Mouse (Mus musculus): Measurements from ENCODE around the gene Kcns1. TPM values are rescaled to one million over a fixed set of nuclear protein-coding genes. Genes with fewer than 3 reads are reported as not detected.
A peak's percentile ranks its signal among the peaks of the same experiment; 100 is the strongest.

The Kcns1 gene
- polyA plus RNA-seq, 1 experiment, result 0.36 TPM

GRCm38 (mm10) chr2:164196700-164196990 is 25.7 kb upstream of the Kcns1 start:
- H3K27me3 ChIP-seq (replicated peaks; ENCODE audit: control insufficient read depth, insufficient read depth, low read length), result no peaks in the 10 kb centered on the region
- DNase-seq, result no peak
- H3K36me3 ChIP-seq (ENCODE audit: control insufficient read depth, insufficient read depth, low read length), result no peaks in the 10 kb centered on the region
- no peak overlapping the region for H3K27ac ChIP-seq (ENCODE audit: insufficient read depth, low read depth, low read length)
- TF ChIP-seq CTCF (conservative IDR thresholded peaks at IDR 0.05; ENCODE audit: insufficient read depth, insufficient read length, low read depth, low read length), result no peak
- no peak for TF ChIP-seq POLR2A (IDR thresholded peaks at IDR 0.05; ENCODE audit: low read depth, low read length)
- WGBS, result 71% methylated on average over 5 of the region's 5 CpGs
- H3K4me3 ChIP-seq (ENCODE audit: insufficient read depth, low read depth, low read length), result no peak overlapping the region
- no peaks in the 10 kb centered on the region for H3K4me1 ChIP-seq (ENCODE audit: control insufficient read depth, insufficient read depth, low read length)

- TF ChIP-seq POLR2A (IDR thresholded peaks at IDR 0.05; ENCODE audit: low read depth, low read length) (no peak), CTCF (conservative IDR thresholded peaks at IDR 0.05; ENCODE audit: insufficient read depth, insufficient read length, low read depth, low read length) (no peak)
- Histone ChIP-seq H3K27ac (ENCODE audit: insufficient read depth, low read depth, low read length) (no peak overlapping the region), H3K36me3 (ENCODE audit: control insufficient read depth, insufficient read depth, low read length) (no peaks in the 10 kb centered on the region), H3K27me3 (replicated peaks; ENCODE audit: control insufficient read depth, insufficient read depth, low read length) (no peaks in the 10 kb centered on the region), H3K4me3 (ENCODE audit: insufficient read depth, low read depth, low read length) (no peak overlapping the region), H3K4me1 (ENCODE audit: control insufficient read depth, insufficient read depth, low read length) (no peaks in the 10 kb centered on the region)
- no peak for DNase-seq
- 93% methylated on average over 5 of the region's 5 CpGs for WGBS
Observed at GRCm38 (mm10) chr2:164195971-164196699, 25.2 kb upstream of the Kcns1 start.

GRCm38 (mm10) chr2:164194959-164195630 is 24.2 kb upstream of the Kcns1 start:
- Histone ChIP-seq H3K27me3 (replicated peaks; ENCODE audit: control insufficient read depth, insufficient read depth, low read length) (no peaks in the 10 kb centered on the region), H3K27ac (ENCODE audit: insufficient read depth, low read depth, low read length) (no peak overlapping the region), H3K4me3 (ENCODE audit: insufficient read depth, low read depth, low read length) (no peak overlapping the region), H3K36me3 (ENCODE audit: control insufficient read depth, insufficient read depth, low read length) (no peaks in the 10 kb centered on the region), H3K4me1 (ENCODE audit: control insufficient read depth, insufficient read depth, low read length) (no peaks in the 10 kb centered on the region)
- WGBS, result 75% methylated on average over 5 of the region's 5 CpGs
- DNase-seq, result no peak
- TF ChIP-seq POLR2A (IDR thresholded peaks at IDR 0.05; ENCODE audit: low read depth, low read length), result no peak
- TF ChIP-seq CTCF (conservative IDR thresholded peaks at IDR 0.05; ENCODE audit: insufficient read depth, insufficient read length, low read depth, low read length), result no peak

- Histone ChIP-seq H3K4me1 (ENCODE audit: control insufficient read depth, insufficient read depth, low read length) (no peaks in the 10 kb centered on the region), H3K27ac (ENCODE audit: insufficient read depth, low read depth, low read length) (no peak overlapping the region), H3K4me3 (ENCODE audit: insufficient read depth, low read depth, low read length) (no peak overlapping the region), H3K27me3 (replicated peaks; ENCODE audit: control insufficient read depth, insufficient read depth, low read length) (no peaks in the 10 kb centered on the region), H3K36me3 (ENCODE audit: control insufficient read depth, insufficient read depth, low read length) (no peaks in the 10 kb centered on the region)
- TF ChIP-seq CTCF (conservative IDR thresholded peaks at IDR 0.05; ENCODE audit: insufficient read depth, insufficient read length, low read depth, low read length) (no peak), POLR2A (IDR thresholded peaks at IDR 0.05; ENCODE audit: low read depth, low read length) (no peak)
- no peak for DNase-seq
Observed at GRCm38 (mm10) chr2:164192279-164192678, 21.4 kb upstream of the Kcns1 start.

- H3K27ac ChIP-seq (ENCODE audit: insufficient read depth, low read depth, low read length), result no peak within 1 kb of the TSS
- TF ChIP-seq POLR2A (IDR thresholded peaks at IDR 0.05; ENCODE audit: low read depth, low read length), result no peak
- TF ChIP-seq CTCF (conservative IDR thresholded peaks at IDR 0.05; ENCODE audit: insufficient read depth, insufficient read length, low read depth, low read length), result no peak
- H3K36me3 ChIP-seq (ENCODE audit: control insufficient read depth, insufficient read depth, low read length), result no peaks in the 10 kb centered on the region
- DNase-seq, result no peak
- H3K4me1 ChIP-seq (ENCODE audit: control insufficient read depth, insufficient read depth, low read length), result no peaks in the 10 kb centered on the region
- WGBS, result 87% methylated on average over 6 of the region's 6 CpGs
- H3K27me3 ChIP-seq (replicated peaks; ENCODE audit: control insufficient read depth, insufficient read depth, low read length), result no peaks in the 10 kb centered on the region
- no peak within 1 kb of the TSS for H3K4me3 ChIP-seq (ENCODE audit: insufficient read depth, low read depth, low read length)
Observed at GRCm38 (mm10) chr2:164190576-164190975, 19.7 kb upstream of the Kcns1 start, which contains the start of gene Wfdc12. Gene Wfdc12, minus strand, starts transcription at chr2:164190608.

GRCm38 (mm10) chr2:164188722-164189121 is 17.8 kb upstream of the Kcns1 start:
- H3K4me3 ChIP-seq (ENCODE audit: insufficient read depth, low read depth, low read length), result no peak overlapping the region
- TF ChIP-seq POLR2A (IDR thresholded peaks at IDR 0.05; ENCODE audit: low read depth, low read length), result no peak
- TF ChIP-seq CTCF (conservative IDR thresholded peaks at IDR 0.05; ENCODE audit: insufficient read depth, insufficient read length, low read depth, low read length), result peak; percentile 62
- no peak for DNase-seq

GRCm38 (mm10) chr2:164184145-164184719 is 13.3 kb upstream of the Kcns1 start:
- no peak for TF ChIP-seq POLR2A (IDR thresholded peaks at IDR 0.05; ENCODE audit: low read depth, low read length)
- TF ChIP-seq CTCF (conservative IDR thresholded peaks at IDR 0.05; ENCODE audit: insufficient read depth, insufficient read length, low read depth, low read length), result no peak
- no peak for DNase-seq
- H3K27ac ChIP-seq (ENCODE audit: insufficient read depth, low read depth, low read length), result no peak overlapping the region
- H3K36me3 ChIP-seq (ENCODE audit: control insufficient read depth, insufficient read depth, low read length), result no peaks in the 10 kb centered on the region
- no peaks in the 10 kb centered on the region for H3K4me1 ChIP-seq (ENCODE audit: control insufficient read depth, insufficient read depth, low read length)
- no peak overlapping the region for H3K4me3 ChIP-seq (ENCODE audit: insufficient read depth, low read depth, low read length)
- 53% methylated on average over 9 of the region's 9 CpGs for WGBS
- H3K27me3 ChIP-seq (replicated peaks; ENCODE audit: control insufficient read depth, insufficient read depth, low read length), result no peaks in the 10 kb centered on the region

More at GRCm38 (mm10) chr2:164188722-164189121, 17.8 kb upstream of the Kcns1 start:
- Histone ChIP-seq H3K36me3 (ENCODE audit: control insufficient read depth, insufficient read depth, low read length) (no peaks in the 10 kb centered on the region), H3K4me1 (ENCODE audit: control insufficient read depth, insufficient read depth, low read length) (no peaks in the 10 kb centered on the region), H3K27me3 (replicated peaks; ENCODE audit: control insufficient read depth, insufficient read depth, low read length) (no peaks in the 10 kb centered on the region), H3K27ac (ENCODE audit: insufficient read depth, low read depth, low read length) (no peak overlapping the region)
- WGBS, result 20% methylated on average over 5 of the region's 5 CpGs

Measured in kidney, adult 2 months (tissue).